Mouse (Mus musculus) kidney, postnatal 0 days (tissue): Measurements from ENCODE around the gene Cenpb. TPM values are rescaled to one million over a fixed set of nuclear protein-coding genes. Genes with fewer than 3 reads are reported as not detected.

ENCODE experiments used
- ATAC-seq: fragments of 200-750 bp; cut with Nextera tagmentation; replicated peaks from 2 replicates; pipeline ENCODE4 v1.8.0; 2017; ENCODE audit warnings: low read depth, moderate number of reproducible peaks, moderate TSS enrichment, moderate library complexity; ENCODE audit not compliant: low FRiP score
- DNase-seq: peaks from one replicate; pipeline ENCODE4 v3.0.0-alpha.2; 2016; ENCODE audit warnings: low spot score
- H3K27ac ChIP-seq: fragments of 300-500 bp; sonication (generic); 2 replicates; pipeline ENCODE4 v1.5.1; 2014; ENCODE audit warnings: mild to moderate bottlenecking
- H3K27me3 ChIP-seq: fragments of 300-500 bp; sonication (generic); 2 replicates; pipeline ENCODE4 v1.6.1; 2014; ENCODE audit warnings: low read length, mixed read lengths; ENCODE audit not compliant: insufficient read depth
- H3K36me3 ChIP-seq: fragments of 300-500 bp; sonication (generic); 2 replicates; pipeline ENCODE4 v1.6.1; 2014; ENCODE audit warnings: low read length, mixed read lengths; ENCODE audit not compliant: insufficient read depth
- H3K4me1 ChIP-seq: fragments of 300-500 bp; sonication (generic); replicated peaks from 2 replicates; pipeline ENCODE4 v1.6.1; 2014; ENCODE audit warnings: antibody characterized with exemption, low read length, mixed read lengths; ENCODE audit not compliant: insufficient read depth
- H3K4me2 ChIP-seq: fragments of 300-500 bp; sonication (generic); 2 replicates; pipeline ENCODE4 v1.6.1; 2014; ENCODE audit warnings: mild to moderate bottlenecking, low read length, moderate library complexity, mixed read lengths
- H3K4me3 ChIP-seq: fragments of 300-500 bp; sonication (generic); replicated peaks from 2 replicates; pipeline ENCODE4 v1.5.1; 2014; ENCODE audit warnings: low read depth, low read length
- H3K9ac ChIP-seq: fragments of 300-500 bp; sonication (generic); 2 replicates; pipeline ENCODE4 v1.6.1; 2014; ENCODE audit warnings: low read depth, low read length
- H3K9me3 ChIP-seq: fragments of 300-500 bp; sonication (generic); replicated peaks from 2 replicates; pipeline ENCODE4 v1.6.1; 2016; ENCODE audit warnings: low read length, inconsistent platforms, mixed read lengths
- CTCF ChIP-seq: IDR thresholded peaks from 2 replicates; pipeline ENCODE4 v1.5.1; 2016; ENCODE audit warnings: antibody characterized with exemption, low read depth, mild to moderate bottlenecking, moderate library complexity
- WGBS: fragments of 180-500 bp; shearing (Covaris S2); extraction: QIAGEN DNeasy Blood & Tissue Kit; methylation state at CpG from one replicate; pipeline ENCODE4 v1.1.7; 2014; 5-methylcytosine and 5-hydroxymethylcytosine counted together
- polyA plus RNA-seq: library from polyadenylated mRNA; unstranded; fragments of >200 nt; fragmentation: Nextera tagmentation; extraction: Ambion mirVana; gene quantifications from 2 replicates; pipeline ENCODE4 v1.2.1, GENCODE M21; 2015

Gene Cenpb
- polyA plus RNA-seq, 1 experiment from 2014 or later, result 15.3 TPM

DNA sequence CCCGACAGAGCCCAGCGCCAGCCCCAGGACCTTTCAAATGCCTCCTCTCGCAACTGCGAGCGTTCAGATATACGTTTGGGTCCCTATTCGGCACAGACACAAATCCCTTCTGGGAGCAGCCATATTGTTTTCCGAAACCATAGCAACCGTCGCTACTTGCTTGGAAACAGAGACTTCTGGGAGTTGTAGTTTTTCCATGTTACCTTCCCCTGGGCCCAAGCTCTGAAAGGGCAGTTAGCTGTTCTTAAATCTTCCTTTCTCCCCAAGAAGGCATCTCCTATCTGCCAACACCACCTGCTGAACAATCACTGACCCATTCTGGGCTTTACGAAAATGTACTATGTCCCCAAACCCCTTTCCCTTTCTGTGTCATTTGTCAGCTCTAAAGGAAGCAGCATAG is 5.2 kb downstream of the Cenpb start:
- no peaks in the 10 kb centered on the region for H3K9me3 ChIP-seq
- DNase-seq (peak; percentile 94), ATAC-seq (no peak)
- H3K27ac ChIP-seq, result peak overlapping the region; percentile 81
- H3K9ac ChIP-seq, result no peak overlapping the region
- H3K27me3 ChIP-seq, result no peaks in the 10 kb centered on the region
- H3K4me2 ChIP-seq, result peak overlapping the region; percentile 80
- peaks cover 33% of the 10 kb centered on the region for H3K4me1 ChIP-seq
- H3K4me3 ChIP-seq, result peak overlapping the region; percentile 34
- 6% methylated on average over 11 of the region's 11 CpGs for WGBS
- no peaks in the 10 kb centered on the region for H3K36me3 ChIP-seq
- TF ChIP-seq CTCF, result no peak

DNA sequence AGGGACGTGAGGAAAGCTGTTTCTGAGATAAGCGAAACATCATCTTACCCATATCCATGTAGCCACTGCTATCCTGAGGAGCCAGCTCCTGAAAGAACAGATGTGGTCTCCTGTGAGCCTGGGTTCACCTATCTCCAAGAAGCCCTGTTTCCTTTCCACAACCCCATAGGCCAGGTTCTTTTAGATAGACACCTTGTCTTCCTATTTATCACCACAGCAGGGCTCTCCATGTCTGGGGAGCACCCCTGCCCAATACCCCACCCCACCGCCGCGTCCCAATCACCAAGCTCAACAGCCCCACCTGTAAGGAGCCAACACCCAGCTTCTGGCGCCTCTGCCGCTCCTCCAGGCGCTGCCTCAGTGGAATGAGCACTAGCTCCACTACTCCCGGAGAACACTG is 7.5 kb downstream of the Cenpb start:
- DNase-seq (no peak), ATAC-seq (no peak)
- Histone ChIP-seq H3K27me3 (no peaks in the 10 kb centered on the region), H3K9ac (no peak overlapping the region), H3K9me3 (no peaks in the 10 kb centered on the region), H3K4me2 (no peak overlapping the region), H3K36me3 (no peaks in the 10 kb centered on the region), H3K4me1 (peaks cover 16% of the 10 kb centered on the region), H3K4me3 (no peak overlapping the region), H3K27ac (no peak overlapping the region)
- 71% methylated on average over 9 of the region's 9 CpGs for WGBS
- TF ChIP-seq CTCF, result no peak

DNA sequence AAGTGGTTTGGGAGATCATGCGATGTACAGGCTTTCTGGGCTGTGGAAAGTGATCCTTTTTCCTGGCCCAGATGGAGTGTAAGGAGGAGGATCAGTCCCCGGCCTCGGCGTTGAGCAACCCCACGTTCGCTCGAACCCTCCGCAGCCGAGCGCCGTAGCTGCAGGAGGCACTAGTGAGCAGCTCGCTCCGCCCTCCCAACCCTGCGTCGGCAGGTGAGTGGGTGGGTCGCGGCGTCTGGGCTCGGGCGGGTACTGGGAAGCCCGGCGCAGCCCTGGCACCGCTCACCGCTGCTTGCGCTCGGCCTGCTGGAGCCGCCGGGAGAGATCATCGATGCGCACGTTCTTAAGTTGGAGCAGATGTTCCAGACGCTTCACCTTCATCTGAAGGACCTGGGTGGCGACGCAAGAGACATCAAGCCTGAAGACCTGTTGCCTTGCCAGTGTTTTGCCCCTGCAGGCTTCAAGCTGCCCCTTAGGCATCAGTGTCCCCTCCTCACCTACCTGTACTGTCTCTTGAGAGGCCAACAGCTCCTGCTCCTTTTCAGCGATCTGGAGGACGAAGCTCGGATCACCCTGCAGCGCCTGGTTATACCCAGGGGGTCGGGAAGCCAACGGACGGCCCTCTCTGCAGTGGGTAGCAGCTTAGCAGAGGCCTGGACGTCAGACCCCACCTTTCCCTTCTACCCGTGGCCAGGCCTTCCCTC is 8.3 kb downstream of the Cenpb start:
- no peak for ATAC-seq
- peak overlapping the region; percentile 28; the same call in 1 of the 2 replicates for H3K9ac ChIP-seq
- TF ChIP-seq CTCF, result peak; percentile 27; the same call in 1 of the 2 replicates

DNA sequence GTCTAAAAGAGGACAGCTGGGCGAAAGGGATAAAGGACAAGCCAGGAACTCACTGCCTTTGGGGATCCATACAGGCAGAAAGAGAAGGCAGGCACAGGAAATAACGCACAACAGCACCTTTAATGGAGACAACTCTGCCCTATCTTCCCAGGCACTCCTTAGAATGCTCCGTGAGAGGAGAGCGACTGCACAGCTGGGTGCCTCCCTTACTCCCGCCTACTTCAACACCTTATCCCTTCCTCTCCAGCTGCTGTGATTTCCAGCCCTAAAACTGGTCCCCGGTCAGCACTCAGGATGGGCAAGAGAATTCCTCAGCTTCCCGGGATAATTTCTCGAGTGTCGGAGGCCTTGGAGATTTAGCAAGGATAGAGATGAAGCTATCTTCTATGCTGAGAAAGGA is 8.9 kb downstream of the Cenpb start:
- WGBS, result 25% methylated on average over 9 of the region's 9 CpGs
- Histone ChIP-seq H3K27ac (no peak overlapping the region), H3K4me2 (peak overlapping the region; percentile 52), H3K9me3 (no peaks in the 10 kb centered on the region), H3K4me3 (peak overlapping the region; percentile 13; the same call in 1 of the 2 replicates), H3K36me3 (no peaks in the 10 kb centered on the region), H3K4me1 (peaks cover 2% of the 10 kb centered on the region; the same call in 1 of the 2 replicates), H3K9ac (peak overlapping the region; percentile 28; the same call in 1 of the 2 replicates), H3K27me3 (no peaks in the 10 kb centered on the region)
- DNase-seq, result peak; percentile 25
- ATAC-seq, result no peak
- TF ChIP-seq CTCF, result no peak

More for the DNA sequence above, 8.3 kb downstream of the Cenpb start:
- DNase-seq, result no peak
- WGBS, result 14% methylated on average over 43 of the region's 43 CpGs
- Histone ChIP-seq H3K9me3 (no peaks in the 10 kb centered on the region), H3K4me3 (peak overlapping the region; percentile 13), H3K4me1 (peaks cover 8% of the 10 kb centered on the region), H3K36me3 (no peaks in the 10 kb centered on the region), H3K27ac (no peak overlapping the region), H3K4me2 (peak overlapping the region; percentile 52), H3K27me3 (no peaks in the 10 kb centered on the region)

DNA sequence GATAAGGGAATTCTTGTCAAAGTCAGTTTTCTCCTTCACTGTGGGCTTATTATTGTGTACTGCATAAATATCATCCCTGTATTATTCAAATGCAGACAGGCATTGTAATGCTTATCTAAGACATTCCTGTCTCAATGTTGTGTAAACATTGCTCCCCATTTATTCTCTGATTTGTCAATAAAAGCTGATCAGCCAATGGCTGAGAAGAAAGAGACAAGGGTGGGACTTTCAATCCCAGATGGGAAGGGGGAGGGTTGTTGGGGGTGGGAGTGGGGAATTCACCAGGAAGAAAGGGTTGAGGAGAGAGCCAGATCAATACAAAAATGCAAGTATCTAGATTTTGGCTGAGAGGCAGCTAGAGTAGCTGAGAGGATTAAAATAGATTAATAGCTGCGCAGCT is 11.0 kb downstream of the Cenpb start:
- no peak for TF ChIP-seq CTCF
- Histone ChIP-seq H3K4me3 (no peak overlapping the region), H3K4me1 (no peaks in the 10 kb centered on the region), H3K4me2 (no peak overlapping the region), H3K9ac (no peak overlapping the region), H3K36me3 (no peaks in the 10 kb centered on the region), H3K27me3 (no peaks in the 10 kb centered on the region), H3K9me3 (no peaks in the 10 kb centered on the region), H3K27ac (no peak overlapping the region)
- 84% methylated on average over 1 of the region's 1 CpGs for WGBS
- no peak for DNase-seq
- no peak for ATAC-seq

DNA sequence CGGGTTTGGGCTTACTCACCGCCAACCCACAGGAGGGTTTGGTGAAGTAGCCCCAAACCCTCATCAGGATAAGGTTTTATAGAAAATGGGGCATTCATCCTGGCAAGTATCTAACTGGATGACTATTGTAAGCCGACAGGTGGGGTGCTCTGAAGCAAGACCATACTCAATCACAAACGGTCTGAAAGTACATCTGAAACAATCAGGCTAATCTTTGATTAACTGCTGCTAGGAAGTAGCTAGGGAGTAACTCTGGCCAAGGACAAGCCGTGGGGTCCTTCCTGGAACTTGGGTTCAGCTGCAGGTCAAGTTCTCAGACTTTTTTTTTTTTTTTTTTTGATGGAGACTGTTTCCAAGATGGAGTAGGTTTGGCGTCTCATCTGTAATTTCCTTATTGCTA is 11.9 kb downstream of the Cenpb start:
- H3K9me3 ChIP-seq, result no peaks in the 10 kb centered on the region
- 54% methylated on average over 6 of the region's 6 CpGs for WGBS
- no peak for TF ChIP-seq CTCF
- ATAC-seq (no peak), DNase-seq (no peak)
- no peaks in the 10 kb centered on the region for H3K27me3 ChIP-seq
- H3K36me3 ChIP-seq, result no peaks in the 10 kb centered on the region
- H3K9ac ChIP-seq, result no peak overlapping the region
- no peak overlapping the region for H3K27ac ChIP-seq
- no peak overlapping the region for H3K4me3 ChIP-seq
- H3K4me2 ChIP-seq, result no peak overlapping the region
- H3K4me1 ChIP-seq, result no peaks in the 10 kb centered on the region

DNA sequence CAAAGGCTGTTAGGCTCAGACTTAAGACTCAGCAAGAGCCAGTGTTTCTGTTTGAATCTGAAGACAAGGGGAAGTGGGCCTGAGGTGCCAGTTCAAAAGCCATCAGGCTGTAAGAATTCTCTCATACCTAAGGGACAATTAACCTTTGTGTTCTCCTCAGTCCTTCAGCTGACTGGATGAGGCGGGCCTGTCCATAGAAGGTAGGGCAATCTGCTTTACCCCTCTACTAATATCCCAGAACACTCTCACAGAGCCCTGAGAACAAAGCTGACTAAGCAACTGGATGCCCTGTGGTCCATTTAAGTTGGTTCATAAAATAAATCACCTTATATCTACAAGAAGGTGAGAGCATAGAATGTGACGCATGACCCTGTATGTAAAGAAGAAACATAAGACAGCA is 13.7 kb downstream of the Cenpb start:
- Histone ChIP-seq H3K36me3 (no peaks in the 10 kb centered on the region), H3K9ac (no peak overlapping the region), H3K27me3 (no peaks in the 10 kb centered on the region), H3K4me3 (no peak overlapping the region), H3K4me2 (no peak overlapping the region), H3K4me1 (no peaks in the 10 kb centered on the region), H3K9me3 (no peaks in the 10 kb centered on the region), H3K27ac (no peak overlapping the region; the same call in 1 of the 2 replicates)
- ATAC-seq, result no peak
- no peak for DNase-seq
- no peak for TF ChIP-seq CTCF
- 85% methylated on average over 2 of the region's 2 CpGs for WGBS
